Mouse (Mus musculus) neural tube, embryonic 12.5 days (tissue): ENCODE measurements at regions not wholly inside any gene's neighbourhood (a gene's known extent, or its start where the extent isn't known, plus 50 kb on each side); places are given as distances from the start of the nearest gene placed in this dataset.

ENCODE experiments used
- ATAC-seq: fragments of 200-750 bp; cut with Nextera tagmentation; 2 replicates; pipeline ENCODE4 v1.8.0; 2017; ENCODE audit warnings: low read depth, mild to moderate bottlenecking, moderate TSS enrichment, moderate library complexity; ENCODE audit not compliant: low FRiP score
- H3K27ac ChIP-seq: fragments of 300-500 bp; sonication (generic); 2 replicates; pipeline ENCODE4 v1.5.1; 2016
- H3K27me3 ChIP-seq: fragments of 300-500 bp; sonication (generic); replicated peaks from 2 replicates; pipeline ENCODE4 v1.6.1; 2016; ENCODE audit warnings: mild to moderate bottlenecking
- H3K36me3 ChIP-seq: fragments of 300-500 bp; sonication (generic); 2 replicates; pipeline ENCODE4 v1.6.1; 2016; ENCODE audit warnings: mild to moderate bottlenecking
- H3K4me1 ChIP-seq: fragments of 300-500 bp; sonication (generic); 2 replicates; pipeline ENCODE4 v1.6.1; 2016
- H3K4me2 ChIP-seq: fragments of 300-500 bp; sonication (generic); replicated peaks from 2 replicates; pipeline ENCODE4 v1.6.1; 2016; ENCODE audit warnings: mild to moderate bottlenecking
- H3K4me3 ChIP-seq: fragments of 300-500 bp; sonication (generic); 2 replicates; pipeline ENCODE4 v1.5.1; 2016
- H3K9ac ChIP-seq: fragments of 300-500 bp; sonication (generic); 2 replicates; pipeline ENCODE4 v1.6.1; 2016; ENCODE audit warnings: mild to moderate bottlenecking
- H3K9me3 ChIP-seq: fragments of 300-500 bp; sonication (generic); 2 replicates; pipeline ENCODE4 v1.6.1; 2016; ENCODE audit warnings: mild to moderate bottlenecking
- WGBS: fragments of 180-500 bp; shearing (Covaris S2); methylation state at CpG from one replicate; pipeline ENCODE4 v1.1.7; 2016; 5-methylcytosine and 5-hydroxymethylcytosine counted together

DNA sequence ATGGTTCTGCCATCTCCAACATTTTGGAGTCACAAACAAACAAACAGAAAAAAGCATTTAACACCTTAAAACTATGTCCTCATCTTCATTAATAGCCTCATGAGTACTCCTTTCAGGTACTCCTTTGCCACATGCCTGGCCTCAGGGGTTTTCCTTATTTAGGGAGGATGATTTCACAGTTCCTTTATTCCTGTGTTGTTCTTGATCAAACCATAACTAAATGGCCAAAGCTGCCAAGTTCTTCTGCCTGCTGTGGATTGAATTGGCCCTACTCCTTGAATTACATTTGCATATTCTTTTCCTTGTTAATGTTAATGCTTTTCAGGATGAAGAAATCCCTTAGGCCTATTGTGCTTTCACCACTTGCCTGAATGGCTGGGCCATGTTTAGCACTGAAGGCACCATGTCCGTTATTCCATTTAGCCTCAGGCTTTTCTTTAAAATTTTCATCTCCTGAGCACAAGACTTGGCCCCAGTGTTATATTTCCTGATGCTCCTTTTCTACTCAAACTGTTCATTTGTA, 1787.4 kb downstream of the Hace1 start:
- Histone ChIP-seq H3K27me3 (no peaks in the 10 kb centered on the region), H3K4me3 (no peak overlapping the region), H3K4me2 (no peak overlapping the region), H3K4me1 (no peaks in the 10 kb centered on the region), H3K9ac (no peak overlapping the region), H3K9me3 (no peaks in the 10 kb centered on the region), H3K36me3 (no peaks in the 10 kb centered on the region), H3K27ac (no peak overlapping the region)
- WGBS = 36% methylated on average over 1 of the region's 1 CpGs
- ATAC-seq = peak; percentile 58; the same call in 1 of the 2 replicates

DNA sequence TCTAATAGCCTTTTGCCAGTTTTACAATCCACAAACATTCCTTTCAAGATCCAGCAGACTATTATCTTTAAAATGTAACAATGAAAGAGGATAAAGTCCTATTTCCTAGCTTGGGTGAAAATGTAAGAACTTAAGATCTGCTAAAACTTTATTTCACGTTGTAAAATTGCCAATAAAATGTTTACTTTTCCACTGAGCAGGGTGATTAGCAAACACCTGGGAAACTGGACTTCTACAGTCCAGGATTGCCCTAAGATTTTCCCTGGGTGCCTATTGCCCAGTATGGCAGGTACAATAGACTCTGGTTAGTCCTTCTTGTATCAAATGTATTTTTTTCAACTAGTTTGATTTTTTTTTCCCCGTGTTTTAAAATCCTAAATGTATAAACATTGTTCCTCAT, 1789.2 kb downstream of the Hace1 start:
- WGBS = 34% methylated on average over 2 of the region's 2 CpGs
- Histone ChIP-seq H3K4me3 (no peak overlapping the region), H3K27me3 (no peaks in the 10 kb centered on the region), H3K36me3 (no peaks in the 10 kb centered on the region), H3K9ac (no peak overlapping the region), H3K4me2 (no peak overlapping the region), H3K9me3 (no peaks in the 10 kb centered on the region), H3K4me1 (no peaks in the 10 kb centered on the region), H3K27ac (no peak overlapping the region)
- ATAC-seq = no peak

DNA sequence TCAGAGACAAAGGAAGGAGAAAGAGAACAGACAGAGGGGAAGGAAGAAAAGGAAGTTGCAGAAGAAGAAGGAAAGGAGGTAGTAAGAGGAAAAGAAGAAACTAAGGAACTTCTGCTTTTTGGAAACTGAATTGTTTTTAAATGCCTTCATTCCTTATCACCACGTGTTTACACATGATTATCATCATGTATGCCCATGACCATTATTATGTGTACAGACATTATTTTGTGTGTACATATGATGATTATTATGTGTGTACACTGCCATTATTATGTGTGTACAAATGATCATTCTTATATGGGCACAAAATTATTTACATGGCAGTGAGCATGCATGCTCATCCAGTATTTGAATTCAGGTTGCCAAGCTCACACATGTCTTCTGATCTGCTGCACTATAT, 1825.9 kb downstream of the Hace1 start:
- H3K9me3 ChIP-seq = no peaks in the 10 kb centered on the region
- H3K27me3 ChIP-seq = no peaks in the 10 kb centered on the region
- H3K27ac ChIP-seq = no peak overlapping the region
- no peak overlapping the region for H3K9ac ChIP-seq
- H3K4me3 ChIP-seq = no peak overlapping the region
- no peaks in the 10 kb centered on the region for H3K4me1 ChIP-seq
- no peak for ATAC-seq
- H3K36me3 ChIP-seq = no peaks in the 10 kb centered on the region
- no peak overlapping the region for H3K4me2 ChIP-seq
- 80% methylated on average over 1 of the region's 1 CpGs for WGBS

DNA sequence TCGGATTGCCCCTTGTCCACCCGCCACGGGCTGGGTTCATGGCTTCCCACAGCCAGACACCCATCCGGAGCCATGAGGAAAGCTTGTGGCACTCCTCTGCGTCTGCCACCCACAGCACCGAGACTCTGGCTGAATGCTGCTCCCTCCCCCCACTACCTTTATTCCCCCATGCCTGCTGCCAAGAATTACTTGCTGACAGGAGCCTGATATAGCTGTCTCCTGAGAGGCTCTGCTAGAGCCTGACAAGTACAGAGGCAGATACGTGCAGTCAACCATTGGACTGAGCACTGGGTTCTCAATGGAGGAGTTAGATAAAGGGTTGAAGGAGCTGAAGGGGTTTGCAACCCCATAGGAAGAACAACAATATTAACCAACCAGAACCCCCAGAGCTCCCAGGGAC, 1848.9 kb downstream of the Hace1 start:
- no peak overlapping the region for H3K27ac ChIP-seq
- H3K9ac ChIP-seq = no peak overlapping the region
- ATAC-seq = no peak
- H3K9me3 ChIP-seq = no peaks in the 10 kb centered on the region
- no peaks in the 10 kb centered on the region for H3K27me3 ChIP-seq
- 76% methylated on average over 7 of the region's 7 CpGs for WGBS
- H3K4me1 ChIP-seq = no peaks in the 10 kb centered on the region
- no peak overlapping the region for H3K4me3 ChIP-seq
- no peaks in the 10 kb centered on the region for H3K36me3 ChIP-seq
- no peak overlapping the region for H3K4me2 ChIP-seq
